Mouse (Mus musculus) activated CD4-positive, CD25-positive, alpha-beta regulatory T cell, adult 9 weeks (primary cell): Measurements from ENCODE around the gene Xlr5b. TPM values are rescaled to one million over a fixed set of nuclear protein-coding genes. Genes with fewer than 3 reads are reported as not detected.

Source experiments
- polyA plus RNA-seq: library from polyadenylated mRNA; unstranded; fragments of 100-300 nt; shearing (Covaris generic); gene quantifications from one replicate; pipeline ENCODE4 v1.2.1, GENCODE M21; 2017

Gene Xlr5b
- polyA plus RNA-seq = not detected

DNA sequence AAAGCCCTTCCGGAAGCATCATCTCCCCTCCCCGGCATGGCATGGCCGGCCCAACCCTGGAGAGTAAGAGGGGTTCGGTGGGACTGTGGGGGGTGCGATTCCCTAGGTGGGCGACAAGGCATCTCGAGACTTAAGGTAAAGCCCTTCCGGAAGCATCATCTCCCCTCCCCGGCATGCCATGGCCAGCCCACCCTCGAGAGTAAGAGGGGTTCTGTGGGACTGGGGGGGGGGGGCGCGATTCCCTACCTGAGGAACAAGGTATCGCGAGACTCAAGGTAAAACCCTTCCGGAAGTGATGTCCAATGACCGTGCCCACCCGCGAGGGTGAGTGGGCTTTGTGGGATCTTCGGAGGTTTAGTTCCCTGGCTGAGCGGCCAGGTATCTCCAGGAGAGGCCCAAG is at the start of gene Xlr5b:
TSS of gene Xlr5b (plus strand) at position 301 of the 400 bp plus-strand sequence.

GRCm38 (mm10) chrX:73116747-73117146 is 31.8 kb upstream of the Xlr5b start, which contains the start of gene Gm14685:
Gene Gm14685, plus strand, starts transcription at chrX:73117047.

GRCm38 (mm10) chrX:73149350-73149749 is 754 bp downstream of the Xlr5b start, which contains the start of gene DXBay18:
Gene DXBay18, minus strand, starts transcription at chrX:73149450.

GRCm38 (mm10) chrX:73176889-73177288 is 28.3 kb downstream of the Xlr5b start, which contains the start of gene Spin2d:
Gene Spin2d, minus strand, starts transcription at chrX:73176989.

DNA sequence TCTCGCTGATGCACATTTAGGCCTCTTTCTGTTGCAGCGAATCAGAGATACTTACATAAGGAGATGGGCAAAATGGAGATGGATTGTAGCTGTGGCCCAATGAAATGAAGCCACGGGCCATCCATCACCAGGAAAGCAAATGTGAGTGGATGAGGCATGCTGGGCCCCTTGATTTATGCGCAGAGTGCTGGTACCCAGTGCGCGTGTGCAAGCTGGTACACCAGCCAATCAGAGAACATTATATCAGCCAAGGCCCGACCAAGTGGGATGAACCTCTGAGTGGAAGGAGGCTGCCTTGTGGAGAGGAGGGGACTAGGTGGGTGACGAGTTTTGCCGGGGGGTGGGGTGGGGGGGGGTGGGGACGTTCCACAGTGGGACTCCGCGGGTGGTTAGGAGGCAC is 43.3 kb downstream of the Xlr5b start, which contains the start of gene Xlr3b:
TSS of gene Xlr3b (plus strand) at position 274 of the 400 bp plus-strand sequence.

Other genes starting within 250 kb of the Xlr5b start
- gene Cetn2, start 230.4 kb upstream of the Xlr5b start, polyA plus RNA-seq = 137 TPM
- gene Nsdhl, start 230.2 kb upstream of the Xlr5b start, polyA plus RNA-seq = 22.0 TPM
- gene Zfp185, start 161.5 kb upstream of the Xlr5b start, polyA plus RNA-seq = not detected
- gene Pnma5, start 111.7 kb upstream of the Xlr5b start, polyA plus RNA-seq = not detected
- gene Pnma3, start 84.0 kb upstream of the Xlr5b start, polyA plus RNA-seq = not detected
- 115 TPM for gene Xlr4a, start 66.3 kb upstream of the Xlr5b start, polyA plus RNA-seq
- 1.6 TPM for gene Xlr3a, start 51.7 kb upstream of the Xlr5b start, polyA plus RNA-seq
- gene Gm14685, start 31.7 kb upstream of the Xlr5b start, polyA plus RNA-seq = not detected
- not detected for gene DXBay18, start 654 bp downstream of the Xlr5b start, polyA plus RNA-seq
- gene Spin2d, start 28.2 kb downstream of the Xlr5b start, polyA plus RNA-seq = not detected
- gene Xlr3b, start 43.4 kb downstream of the Xlr5b start, polyA plus RNA-seq = 14.3 TPM
- 134 TPM for gene Xlr4b, start 65.5 kb downstream of the Xlr5b start, polyA plus RNA-seq
- 2.0 TPM for gene F8a, start 79.5 kb downstream of the Xlr5b start, polyA plus RNA-seq
- gene Xlr4c, start 94.3 kb downstream of the Xlr5b start, polyA plus RNA-seq = 86.1 TPM
- not detected for gene Xlr3c, start 116.6 kb downstream of the Xlr5b start, polyA plus RNA-seq
- gene Xlr5a, start 144.2 kb downstream of the Xlr5b start, polyA plus RNA-seq = not detected
- gene Xlr5c, start 144.2 kb downstream of the Xlr5b start, polyA plus RNA-seq = not detected
- not detected for gene Gm45015, start 188.0 kb downstream of the Xlr5b start, polyA plus RNA-seq
- 26.3 TPM for gene Zfp275, start 193.8 kb downstream of the Xlr5b start, polyA plus RNA-seq
- not detected for gene Gm18336, start 249.9 kb downstream of the Xlr5b start, polyA plus RNA-seq